8 mouse cellular contexts compared by ENCODE assay signal in the genomic region with DNA sequence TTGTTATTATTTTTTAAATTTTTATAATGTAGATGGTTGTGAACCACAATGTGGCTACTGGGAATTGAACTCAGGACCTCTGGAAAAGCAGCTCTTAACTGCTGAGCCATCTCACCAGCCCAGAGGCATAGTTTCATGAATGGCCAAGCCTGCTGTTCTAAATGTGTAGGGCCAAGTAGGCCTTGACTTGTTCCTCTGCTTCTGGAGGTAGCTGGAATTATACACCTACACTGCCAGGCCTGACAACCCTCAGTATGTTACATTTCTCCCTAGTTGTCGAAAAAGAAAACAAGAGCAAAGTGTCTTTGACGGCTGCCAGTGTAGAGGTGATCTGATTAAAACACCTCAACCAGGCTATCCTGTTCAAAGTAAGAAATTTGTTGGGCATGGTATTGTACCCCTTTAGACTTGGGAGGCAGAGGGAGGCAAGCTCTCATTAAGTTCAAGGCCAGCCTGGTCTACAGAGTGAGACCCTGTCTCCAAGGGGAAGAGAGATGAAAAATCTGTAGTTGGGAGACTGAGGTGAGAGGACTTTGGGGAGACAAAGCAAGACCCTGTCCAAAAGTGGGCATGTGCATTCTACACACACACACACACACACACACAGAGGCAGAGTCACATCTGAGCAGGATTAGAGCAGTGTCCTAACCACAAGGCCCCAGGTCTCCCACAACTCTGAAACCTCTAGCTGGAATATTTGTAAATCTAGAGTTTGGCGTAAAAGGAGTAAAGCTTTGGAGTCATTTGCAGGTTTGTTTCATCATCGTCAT. TPM values are rescaled to one million over a fixed set of nuclear protein-coding genes. Genes with fewer than 3 reads are reported as not detected.
A peak's percentile ranks its signal among the peaks of the same experiment; 100 is the strongest.
DNase-seq lines count a peak whose midpoint lies in the region; ATAC-seq and TF ChIP-seq lines count a peak whose summit lies in the region.
"Had no signal": no experiment of that assay in that cellular context is flagged by ENCODE, and none has a peak within 500 bp of the region (broad histone marks: within the 10 kb centered on the region; RNA-seq: fewer than 3 reads in every experiment).

No protein-coding gene starts in this region.

- in situ Hi-C loops in CH12.LX (cut with MboI; ENCODE audit: low pct_ligation_motif_present, low pct_unique_long_range_greater_than_20kb, low sequenced_read_pairs) = no loop called here

- no peak for TF ChIP-seq CTCF in CH12.LX (conservative IDR thresholded peaks at IDR 0.05 in 1 of 2, IDR thresholded peaks at IDR 0.05 in 1 of 2; ENCODE audit: low read depth in 2 of 2, low read length in 2 of 2)
- no peak for TF ChIP-seq CTCF in liver, embryonic 14.5 days (IDR thresholded peaks at IDR 0.05; ENCODE audit: low read depth)

- no peak for TF ChIP-seq POLR2A in CH12.LX (IDR thresholded peaks at IDR 0.05; ENCODE audit: low read depth, low read length)

- no peak for DNase-seq in hindbrain, embryonic 10.5 days (ENCODE audit: low spot score)
- DNase-seq in hindbrain, embryonic 11.5 days (ENCODE audit: low spot score) = no peak
- DNase-seq in CH12.LX (ENCODE audit: extremely low read depth) (peak; percentile 36), R1 (ENCODE audit: low read depth, low spot score) (peak; percentile 36)
- no peak for DNase-seq in liver, embryonic 14.5 days (ENCODE audit: low read depth in 3 of 3, low spot score in 3 of 3)
- DNase-seq in urinary bladder, postnatal 25 days (ENCODE audit: low spot score) = no peak
- no peak for DNase-seq in left cerebral cortex, postnatal 10 days (ENCODE audit: extremely low spot score in 1 of 2, low spot score in 2 of 2)

- peaks cover 8% of the 10 kb centered on the region; the same call in 1 of the 2 replicates for H3K27me3 ChIP-seq in hindbrain, embryonic 10.5 days (ENCODE audit: insufficient read depth, poor library complexity, severe bottlenecking)
- no peaks in the 10 kb centered on the region for H3K27me3 ChIP-seq in hindbrain, embryonic 11.5 days (ENCODE audit: control insufficient read depth, insufficient read depth, low read length)
- H3K27me3 ChIP-seq in CH12.LX (replicated peaks) = peaks cover 3% of the 10 kb centered on the region
- no peaks in the 10 kb centered on the region for H3K27me3 ChIP-seq in liver, embryonic 14.5 days (ENCODE audit: control insufficient read depth, insufficient read depth, low read length)

- TF ChIP-seq RAD21 in CH12.LX (IDR thresholded peaks at IDR 0.05; ENCODE audit: low read depth, low read length) = no peak

- no peaks in the 10 kb centered on the region for H3K9me3 ChIP-seq in hindbrain, embryonic 10.5 days
- H3K9me3 ChIP-seq in hindbrain, embryonic 11.5 days (ENCODE audit: control insufficient read depth, low read length) = no peaks in the 10 kb centered on the region
- H3K9me3 ChIP-seq in CH12.LX (replicated peaks; ENCODE audit: low read length) = no peaks in the 10 kb centered on the region
- no peaks in the 10 kb centered on the region for H3K9me3 ChIP-seq in liver, embryonic 14.5 days (ENCODE audit: control insufficient read depth, low read length)

- H3K4me3 ChIP-seq in hindbrain, embryonic 10.5 days = 0 out of 2 replicates have a peak overlapping the region, but pooled peaks have one; percentile 68
- H3K4me3 ChIP-seq in hindbrain, embryonic 11.5 days (ENCODE audit: low read depth, low read length) = no peak overlapping the region; the same call in 1 of the 2 replicates
- H3K4me3 ChIP-seq in CH12.LX (replicated peaks in 1 of 3; ENCODE audit: low read depth in 2 of 3, low read length in 2 of 3, poor library complexity in 1 of 3) = no peak overlapping the region
- H3K4me3 ChIP-seq in liver, embryonic 14.5 days (ENCODE audit: insufficient read depth in 1 of 2, low read depth in 2 of 2, low read length in 2 of 2) = peak overlapping the region in 1 of 2 experiments; percentile 81; a peak in 2 of 4 replicates

- H3K27ac ChIP-seq in hindbrain, embryonic 10.5 days = no peak overlapping the region
- no peak overlapping the region for H3K27ac ChIP-seq in hindbrain, embryonic 11.5 days (ENCODE audit: low read depth, low read length)
- no peak overlapping the region for H3K27ac ChIP-seq in CH12.LX (ENCODE audit: insufficient read depth, low read depth)
- H3K27ac ChIP-seq in liver, embryonic 14.5 days = no peak overlapping the region

- intact Hi-C loops in left cerebral cortex, postnatal 10 days (cut with DNase I) = no loop called here

- H3K4me1 ChIP-seq in hindbrain, embryonic 10.5 days (replicated peaks) = peaks cover 18% of the 10 kb centered on the region
- no peaks in the 10 kb centered on the region for H3K4me1 ChIP-seq in hindbrain, embryonic 11.5 days (replicated peaks; ENCODE audit: control insufficient read depth, insufficient read depth, low read length)
- peaks cover 0 to 18% of the 10 kb centered on the region in 2 experiments; a peak in 1 of 4 replicates for H3K4me1 ChIP-seq in CH12.LX (ENCODE audit: control insufficient read depth in 1 of 2, insufficient read depth in 2 of 2)
- H3K4me1 ChIP-seq in liver, embryonic 14.5 days (replicated peaks; ENCODE audit: control insufficient read depth in 2 of 2, insufficient read depth in 2 of 2, low read length in 1 of 2) = peaks cover 0 to 14% of the 10 kb centered on the region in 2 experiments; a peak in 3 of 4 replicates

- no peaks in the 10 kb centered on the region for H3K36me3 ChIP-seq in hindbrain, embryonic 10.5 days
- H3K36me3 ChIP-seq in hindbrain, embryonic 11.5 days (ENCODE audit: control insufficient read depth, insufficient read depth, low read length) = no peaks in the 10 kb centered on the region
- no peaks in the 10 kb centered on the region for H3K36me3 ChIP-seq in CH12.LX (replicated peaks in 1 of 2; ENCODE audit: control insufficient read depth in 1 of 2, insufficient read depth in 1 of 2, low read length in 1 of 2)
- no peaks in the 10 kb centered on the region for H3K36me3 ChIP-seq in liver, embryonic 14.5 days (replicated peaks; ENCODE audit: control insufficient read depth, insufficient read depth, low read depth)

- no peak overlapping the region for H3K9ac ChIP-seq in hindbrain, embryonic 11.5 days (ENCODE audit: low read depth, low read length)
- no peak overlapping the region for H3K9ac ChIP-seq in CH12.LX (ENCODE audit: insufficient read depth, low read depth)
- peak overlapping the region; percentile 23; the same call in 1 of the 2 replicates for H3K9ac ChIP-seq in liver, embryonic 14.5 days (replicated peaks)

- no peak overlapping the region for H3K4me2 ChIP-seq in hindbrain, embryonic 11.5 days (replicated peaks; ENCODE audit: low read depth, low read length)
- 0 out of 2 replicates have a peak overlapping the region, but pooled peaks have one; percentile 27 for H3K4me2 ChIP-seq in CH12.LX (ENCODE audit: insufficient read depth, low read depth, poor library complexity, severe bottlenecking)
- peak overlapping the region; percentile 100 for H3K4me2 ChIP-seq in liver, embryonic 14.5 days (ENCODE audit: low read depth)

- H3K79me2 ChIP-seq in CH12.LX (replicated peaks; ENCODE audit: control insufficient read depth, extremely low read depth, insufficient read depth, poor library complexity, severe bottlenecking) = no peaks in the 10 kb centered on the region

- no peak for ATAC-seq in hindbrain, embryonic 11.5 days (ENCODE audit: low FRiP score)
- no peak for ATAC-seq in liver, embryonic 14.5 days (ENCODE audit: insufficient read depth)

- dilution Hi-C loops in CH12.LX (cut with MboI; ENCODE audit: extremely low pct_ligation_motif_present, extremely low pct_unique_long_range_greater_than_20kb, low sequenced_read_pairs) = no loop called here

- TF ChIP-seq EP300 in CH12.LX (IDR thresholded peaks at IDR 0.05; ENCODE audit: low read length) = no peak
- no peak for TF ChIP-seq EP300 in liver, embryonic 14.5 days (IDR thresholded peaks at IDR 0.05; ENCODE audit: low read depth)

- 85% methylated on average over 4 of the region's 4 CpGs for WGBS in hindbrain, embryonic 10.5 days
- WGBS in hindbrain, embryonic 11.5 days = 85% methylated on average over 4 of the region's 4 CpGs
- 70% methylated on average over 4 of the region's 4 CpGs for WGBS in liver, embryonic 14.5 days (ENCODE audit: insufficient replicate concordance)

TF ChIP-seq in CH12.LX, 34 proteins besides CTCF, POLR2A, EP300 and RAD21:
- TF ChIP-seq IRF4 (IDR thresholded peaks at IDR 0.05; ENCODE audit: low read depth, low read length) = no peak
- TF ChIP-seq CHD1 (IDR thresholded peaks at IDR 0.05; ENCODE audit: low read depth, low read length) = 0 out of 2 replicates have a peak, but pooled peaks have one; percentile 31
TF ChIP-seq in CH12.LX: peak in this region for 1.

RNA-seq across cellular contexts. Expression of gene Hfe2, which starts 26.3 kb away (rescaled TPM):
- 0.89 and 2.2 TPM in 2 replicates for polyA plus RNA-seq in hindbrain, embryonic 10.5 days (2016; fragmentation: Nextera tagmentation; extraction: Ambion mirVana)
- polyA plus RNA-seq in hindbrain, embryonic 11.5 days (2014; fragmentation: Nextera tagmentation; extraction: Ambion mirVana) = 1.5 and 1.6 TPM in 2 replicates
- not detected in 2 replicates for total RNA-seq in CH12.LX (2012; rRNA removed)
- total RNA-seq in CH12.LX (2014; rRNA removed) = not detected in 2 replicates
- polyA plus RNA-seq in CH12.LX (2012; ENCODE audit: insufficient read length, low read depth) = not detected in 2 replicates
- polyA plus RNA-seq in liver, embryonic 14.5 days (2012; rRNA removed) = 3.8 and 4.5 TPM in 2 replicates
- 4.3 and 4.4 TPM in 2 replicates for polyA plus RNA-seq in liver, embryonic 14.5 days (2014; fragmentation: Nextera tagmentation; extraction: Ambion mirVana)
- total RNA-seq in left cerebral cortex, postnatal 10 days (2021) = under 1 TPM; 0.39 to 0.57 TPM

RNA-seq across cellular contexts. Expression of gene BC107364, which starts 46.6 kb away (rescaled TPM):
- 0.25 TPM in 1 of 2 replicates, not detected in the other for polyA plus RNA-seq in hindbrain, embryonic 10.5 days (2016; fragmentation: Nextera tagmentation; extraction: Ambion mirVana)
- not detected in 2 replicates for polyA plus RNA-seq in hindbrain, embryonic 11.5 days (2014; fragmentation: Nextera tagmentation; extraction: Ambion mirVana)
- total RNA-seq in CH12.LX (2012; rRNA removed) = 0.13 TPM in 1 of 2 replicates, not detected in the other
- total RNA-seq in CH12.LX (2014; rRNA removed) = not detected in 2 replicates
- polyA plus RNA-seq in CH12.LX (2012; ENCODE audit: insufficient read length, low read depth) = not detected in 2 replicates
- polyA plus RNA-seq in liver, embryonic 14.5 days (2012; rRNA removed) = not detected in 2 replicates
- polyA plus RNA-seq in liver, embryonic 14.5 days (2014; fragmentation: Nextera tagmentation; extraction: Ambion mirVana) = not detected in 2 replicates
- not detected for total RNA-seq in left cerebral cortex, postnatal 10 days (2021)
- total RNA-seq: left cerebral cortex, adult 8-10 months had no signal

RNA-seq across cellular contexts. Expression of gene Txnip, which starts 59.1 kb away (rescaled TPM):
- 36.3 and 38.1 TPM in 2 replicates for polyA plus RNA-seq in hindbrain, embryonic 10.5 days (2016; fragmentation: Nextera tagmentation; extraction: Ambion mirVana)
- 48.9 and 53.4 TPM in 2 replicates for polyA plus RNA-seq in hindbrain, embryonic 11.5 days (2014; fragmentation: Nextera tagmentation; extraction: Ambion mirVana)
- 52.5 and 76.7 TPM in 2 replicates for total RNA-seq in CH12.LX (2012; rRNA removed)
- total RNA-seq in CH12.LX (2014; rRNA removed) = 184 and 220 TPM in 2 replicates
- polyA plus RNA-seq in CH12.LX (2012; ENCODE audit: insufficient read length, low read depth) = 39.2 and 41.8 TPM in 2 replicates
- polyA plus RNA-seq in liver, embryonic 14.5 days (2012; rRNA removed) = 33.2 and 42.8 TPM in 2 replicates
- 31.9 and 32.5 TPM in 2 replicates for polyA plus RNA-seq in liver, embryonic 14.5 days (2014; fragmentation: Nextera tagmentation; extraction: Ambion mirVana)
- 10 to 100 TPM; 40.3 to 45.4 TPM for total RNA-seq in left cerebral cortex, postnatal 10 days (2021)

Comparison
In these comparisons a context has a peak if more than half of its experiments do, and no peak if none do; other contexts are left out.
1. DNase-seq: peak in CH12.LX (single experiment) and R1 (single experiment); none in hindbrain, embryonic 10.5 days (single experiment), hindbrain, embryonic 11.5 days (single experiment), liver, embryonic 14.5 days (0 of 3), urinary bladder, postnatal 25 days (single experiment) and left cerebral cortex, postnatal 10 days (0 of 2).